Mouse (Mus musculus): ENCODE results near the gene Pheta1. TPM values are rescaled to one million over a fixed set of nuclear protein-coding genes. Genes with fewer than 3 reads are reported as not detected.
A peak's percentile ranks its signal among the peaks of the same experiment; 100 is the strongest.

Gene Pheta1
- polyA plus RNA-seq, 1 experiment from 2014 or later = 43.4 TPM

DNA sequence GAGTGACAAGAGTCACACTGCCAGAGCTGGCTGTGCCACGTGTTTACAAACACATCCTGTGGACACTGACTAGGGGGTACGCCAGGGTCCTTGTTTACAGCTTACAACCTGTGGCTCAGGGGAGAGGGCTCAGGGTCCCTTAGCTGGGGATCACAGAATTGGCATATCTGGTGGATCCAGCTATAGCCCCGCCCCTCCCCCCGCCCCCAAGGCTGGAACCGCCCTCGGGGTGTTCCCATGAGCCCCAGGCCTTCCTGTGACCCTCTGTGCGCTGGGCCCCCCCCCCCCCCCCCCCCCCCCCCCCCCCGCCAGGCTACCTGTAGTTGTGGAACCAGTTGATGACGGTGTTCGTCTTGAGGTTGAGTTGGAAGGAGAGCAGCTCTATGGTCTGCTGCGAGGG lies 15.5 kb downstream of the Pheta1 start:
- H3K9ac ChIP-seq (ENCODE audit: low read depth, low read length) = no peak overlapping the region
- H3K4me1 ChIP-seq (ENCODE audit: control insufficient read depth, insufficient read depth, low read length) = no peaks in the 10 kb centered on the region
- peaks cover 29% of the 10 kb centered on the region for H3K36me3 ChIP-seq (ENCODE audit: control insufficient read depth, insufficient read depth, low read length)
- no peak overlapping the region for H3K4me2 ChIP-seq (ENCODE audit: low read length)
- H3K27ac ChIP-seq (ENCODE audit: low read length) = no peak overlapping the region
- no peaks in the 10 kb centered on the region for H3K27me3 ChIP-seq (ENCODE audit: control insufficient read depth, insufficient read depth, low read depth, low read length)
- peaks cover 4% of the 10 kb centered on the region; the same call in 1 of the 2 replicates for H3K9me3 ChIP-seq (replicated peaks; ENCODE audit: control insufficient read depth, low read length, poor library complexity, severe bottlenecking)
- no peak for ATAC-seq
- WGBS = 17% methylated on average over 4 of the region's 11 CpGs
- no peak overlapping the region for H3K4me3 ChIP-seq (ENCODE audit: low read depth, low read length)

DNA sequence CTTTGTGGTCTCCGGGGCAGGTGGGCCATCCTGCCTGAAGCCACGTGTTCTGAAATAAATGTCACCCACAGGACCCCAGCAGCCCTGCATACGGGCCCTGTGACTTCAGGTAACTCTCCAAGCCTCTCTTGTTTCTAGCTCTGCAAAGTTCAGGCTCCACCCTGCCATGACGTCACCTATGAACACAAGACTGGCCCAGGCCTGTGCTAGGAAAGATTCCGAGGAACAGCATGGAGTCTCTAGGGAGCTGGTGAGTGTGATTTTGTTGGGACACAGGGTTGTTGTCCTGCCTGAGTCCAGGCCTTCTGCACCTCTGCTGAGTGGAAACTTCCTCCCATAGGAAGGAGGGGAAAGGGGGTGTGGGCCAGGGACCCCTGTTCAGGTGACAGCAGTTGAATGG lies 19.2 kb downstream of the Pheta1 start:
- Histone ChIP-seq H3K27me3 (ENCODE audit: control insufficient read depth, insufficient read depth, low read depth, low read length) (no peaks in the 10 kb centered on the region), H3K9me3 (replicated peaks; ENCODE audit: control insufficient read depth, low read length, poor library complexity, severe bottlenecking) (no peaks in the 10 kb centered on the region), H3K4me1 (ENCODE audit: control insufficient read depth, insufficient read depth, low read length) (no peaks in the 10 kb centered on the region), H3K36me3 (ENCODE audit: control insufficient read depth, insufficient read depth, low read length) (peaks cover 16% of the 10 kb centered on the region), H3K4me3 (ENCODE audit: low read depth, low read length) (no peak overlapping the region), H3K9ac (ENCODE audit: low read depth, low read length) (no peak overlapping the region), H3K27ac (ENCODE audit: low read length) (no peak overlapping the region), H3K4me2 (ENCODE audit: low read length) (no peak overlapping the region)
- ATAC-seq = no peak
- 78% methylated on average over 5 of the region's 5 CpGs for WGBS

DNA sequence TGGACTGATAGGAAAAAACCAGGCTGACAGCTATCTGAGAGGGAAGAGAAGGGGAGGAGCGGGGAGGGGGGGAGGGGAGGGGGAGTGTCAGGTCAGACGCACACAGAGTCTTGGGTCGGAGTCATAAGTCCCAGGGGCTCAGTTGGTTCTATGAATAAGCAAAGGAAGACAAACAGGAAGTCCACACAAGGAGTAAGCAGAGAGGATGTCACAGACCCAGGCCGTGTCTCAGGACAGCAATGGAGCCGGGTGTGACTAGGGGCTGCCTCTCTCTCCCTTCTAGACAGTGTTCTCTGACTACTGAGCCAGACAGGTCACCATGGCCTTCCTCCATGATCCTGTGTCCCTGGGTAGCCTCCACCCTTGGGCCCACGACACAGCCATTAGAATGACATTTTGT lies 22.0 kb downstream of the Pheta1 start:
- Histone ChIP-seq H3K9me3 (replicated peaks; ENCODE audit: control insufficient read depth, low read length, poor library complexity, severe bottlenecking) (no peaks in the 10 kb centered on the region), H3K36me3 (ENCODE audit: control insufficient read depth, insufficient read depth, low read length) (peaks cover 20% of the 10 kb centered on the region), H3K27ac (ENCODE audit: low read length) (no peak overlapping the region), H3K4me2 (ENCODE audit: low read length) (no peak overlapping the region), H3K27me3 (ENCODE audit: control insufficient read depth, insufficient read depth, low read depth, low read length) (no peaks in the 10 kb centered on the region), H3K9ac (ENCODE audit: low read depth, low read length) (no peak overlapping the region), H3K4me1 (ENCODE audit: control insufficient read depth, insufficient read depth, low read length) (no peaks in the 10 kb centered on the region), H3K4me3 (ENCODE audit: low read depth, low read length) (no peak overlapping the region)
- WGBS = 74% methylated on average over 6 of the region's 6 CpGs
- ATAC-seq = no peak

DNA sequence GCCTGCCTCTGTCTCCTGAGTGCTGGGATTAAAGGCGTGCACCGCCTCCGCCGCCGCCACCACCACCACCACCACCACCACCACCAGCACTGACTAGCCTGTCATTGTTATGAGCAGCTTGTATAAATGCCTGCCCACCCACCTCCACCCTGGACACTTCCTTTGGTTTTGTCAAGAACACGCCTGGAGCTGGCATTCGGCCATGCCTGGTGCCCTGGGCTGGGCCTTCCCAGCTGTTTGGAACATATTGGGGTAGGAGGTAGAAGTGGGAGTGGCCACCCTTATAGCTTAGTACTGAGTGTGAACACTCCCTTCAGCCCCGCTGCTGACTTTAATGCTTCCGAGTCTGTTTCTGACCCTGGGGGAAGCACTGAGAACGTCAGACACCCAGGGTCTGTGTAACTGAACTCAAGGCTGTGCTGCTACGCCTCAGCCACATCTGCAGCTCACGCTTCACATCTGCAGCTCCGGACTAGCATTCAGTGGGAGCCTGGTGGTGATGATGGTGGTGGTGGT lies 22.8 kb downstream of the Pheta1 start:
- ATAC-seq = no peak
- no peaks in the 10 kb centered on the region for H3K27me3 ChIP-seq (ENCODE audit: control insufficient read depth, insufficient read depth, low read depth, low read length)
- H3K4me2 ChIP-seq (ENCODE audit: low read length) = no peak overlapping the region
- H3K27ac ChIP-seq (ENCODE audit: low read length) = no peak overlapping the region
- WGBS = 90% methylated on average over 13 of the region's 13 CpGs
- H3K36me3 ChIP-seq (ENCODE audit: control insufficient read depth, insufficient read depth, low read length) = peaks cover 24% of the 10 kb centered on the region
- H3K4me1 ChIP-seq (ENCODE audit: control insufficient read depth, insufficient read depth, low read length) = no peaks in the 10 kb centered on the region
- no peak overlapping the region for H3K4me3 ChIP-seq (ENCODE audit: low read depth, low read length)
- no peaks in the 10 kb centered on the region for H3K9me3 ChIP-seq (replicated peaks; ENCODE audit: control insufficient read depth, low read length, poor library complexity, severe bottlenecking)
- H3K9ac ChIP-seq (ENCODE audit: low read depth, low read length) = no peak overlapping the region

DNA sequence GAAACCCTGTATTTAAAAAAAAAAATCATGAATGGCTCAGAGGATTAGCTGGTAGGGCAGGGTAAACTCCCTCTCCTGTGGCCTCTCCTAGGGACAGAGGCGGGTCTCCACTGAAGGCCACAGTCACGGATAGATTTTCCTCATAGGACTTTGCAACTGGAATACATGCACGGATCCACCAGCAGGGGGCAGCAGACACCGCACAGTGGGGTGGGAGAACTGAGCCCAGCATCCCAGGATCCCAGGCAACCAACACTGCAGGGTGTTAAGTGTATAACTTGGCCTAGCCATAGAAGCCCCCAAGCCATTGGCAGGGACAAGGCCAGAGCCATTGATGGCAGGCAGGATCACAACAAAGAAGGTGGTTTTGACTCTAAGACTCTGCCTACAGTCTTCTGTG lies 23.4 kb downstream of the Pheta1 start:
- Histone ChIP-seq H3K27ac (ENCODE audit: low read length) (no peak overlapping the region), H3K4me1 (ENCODE audit: control insufficient read depth, insufficient read depth, low read length) (no peaks in the 10 kb centered on the region), H3K27me3 (ENCODE audit: control insufficient read depth, insufficient read depth, low read depth, low read length) (no peaks in the 10 kb centered on the region), H3K9ac (ENCODE audit: low read depth, low read length) (no peak overlapping the region), H3K4me2 (ENCODE audit: low read length) (no peak overlapping the region), H3K4me3 (ENCODE audit: low read depth, low read length) (no peak overlapping the region), H3K9me3 (replicated peaks; ENCODE audit: control insufficient read depth, low read length, poor library complexity, severe bottlenecking) (no peaks in the 10 kb centered on the region), H3K36me3 (ENCODE audit: control insufficient read depth, insufficient read depth, low read length) (peaks cover 24% of the 10 kb centered on the region)
- 5% methylated on average over 4 of the region's 4 CpGs for WGBS
- ATAC-seq = peak; percentile 55; the same call in 1 of the 2 replicates

DNA sequence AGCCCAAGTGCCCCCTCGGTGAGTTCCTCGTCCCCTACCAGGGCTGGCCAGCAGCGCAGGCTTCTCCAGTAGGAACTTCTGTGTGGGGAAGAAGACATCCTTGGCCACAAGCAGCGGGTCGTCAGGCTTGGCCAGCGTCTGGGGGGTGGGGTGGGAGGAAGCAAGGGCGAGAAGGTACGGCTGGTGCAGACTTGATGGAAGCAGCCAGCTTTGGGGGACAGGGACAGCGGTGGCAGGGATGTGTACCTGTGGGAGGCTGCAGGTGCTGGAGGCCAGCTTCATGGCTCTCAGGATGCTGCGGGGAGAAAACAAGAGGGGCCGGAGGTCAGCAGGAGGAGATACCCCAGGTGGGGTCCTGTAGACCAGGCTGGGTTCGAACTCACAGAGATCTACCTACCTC lies 26.3 kb downstream of the Pheta1 start:
- 86% methylated on average over 12 of the region's 12 CpGs for WGBS

DNA sequence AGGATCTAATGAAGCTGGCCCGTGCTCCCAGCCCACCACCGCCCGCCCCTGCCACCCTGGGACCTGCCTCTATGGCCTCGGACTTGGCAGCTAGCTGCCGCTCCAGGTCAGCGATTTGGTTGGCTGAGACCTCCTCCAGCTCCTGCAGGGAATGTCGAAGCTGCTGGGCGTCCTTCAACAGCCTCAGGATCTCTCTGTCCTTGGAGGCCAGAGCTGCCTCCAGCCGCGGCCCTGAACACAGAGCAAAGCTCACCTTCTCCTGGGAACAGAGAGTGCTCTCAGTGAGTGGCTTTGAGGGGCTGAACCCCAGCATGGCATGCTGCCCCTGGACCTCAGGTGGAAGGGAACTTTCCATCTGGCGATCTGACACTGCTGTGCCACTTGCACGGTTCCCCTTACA lies 28.1 kb downstream of the Pheta1 start:
- Histone ChIP-seq H3K4me3 (ENCODE audit: low read depth, low read length) (no peak overlapping the region), H3K9me3 (replicated peaks; ENCODE audit: control insufficient read depth, low read length, poor library complexity, severe bottlenecking) (no peaks in the 10 kb centered on the region), H3K4me2 (ENCODE audit: low read length) (no peak overlapping the region), H3K9ac (ENCODE audit: low read depth, low read length) (no peak overlapping the region), H3K4me1 (ENCODE audit: control insufficient read depth, insufficient read depth, low read length) (no peaks in the 10 kb centered on the region), H3K27me3 (ENCODE audit: control insufficient read depth, insufficient read depth, low read depth, low read length) (no peaks in the 10 kb centered on the region), H3K27ac (ENCODE audit: low read length) (no peak overlapping the region), H3K36me3 (ENCODE audit: control insufficient read depth, insufficient read depth, low read length) (peaks cover 10% of the 10 kb centered on the region; the same call in 1 of the 2 replicates)
- no peak for ATAC-seq
- 85% methylated on average over 12 of the region's 12 CpGs for WGBS

More for the DNA sequence above, 26.3 kb downstream of the Pheta1 start:
- no peak overlapping the region for H3K4me3 ChIP-seq (ENCODE audit: low read depth, low read length)
- no peak for ATAC-seq
- H3K27ac ChIP-seq (ENCODE audit: low read length) = no peak overlapping the region
- peaks cover 10% of the 10 kb centered on the region; the same call in 1 of the 2 replicates for H3K36me3 ChIP-seq (ENCODE audit: control insufficient read depth, insufficient read depth, low read length)
- H3K4me2 ChIP-seq (ENCODE audit: low read length) = no peak overlapping the region
- no peaks in the 10 kb centered on the region for H3K4me1 ChIP-seq (ENCODE audit: control insufficient read depth, insufficient read depth, low read length)
- H3K27me3 ChIP-seq (ENCODE audit: control insufficient read depth, insufficient read depth, low read depth, low read length) = no peaks in the 10 kb centered on the region
- no peak overlapping the region for H3K9ac ChIP-seq (ENCODE audit: low read depth, low read length)
- H3K9me3 ChIP-seq (replicated peaks; ENCODE audit: control insufficient read depth, low read length, poor library complexity, severe bottlenecking) = no peaks in the 10 kb centered on the region

DNA sequence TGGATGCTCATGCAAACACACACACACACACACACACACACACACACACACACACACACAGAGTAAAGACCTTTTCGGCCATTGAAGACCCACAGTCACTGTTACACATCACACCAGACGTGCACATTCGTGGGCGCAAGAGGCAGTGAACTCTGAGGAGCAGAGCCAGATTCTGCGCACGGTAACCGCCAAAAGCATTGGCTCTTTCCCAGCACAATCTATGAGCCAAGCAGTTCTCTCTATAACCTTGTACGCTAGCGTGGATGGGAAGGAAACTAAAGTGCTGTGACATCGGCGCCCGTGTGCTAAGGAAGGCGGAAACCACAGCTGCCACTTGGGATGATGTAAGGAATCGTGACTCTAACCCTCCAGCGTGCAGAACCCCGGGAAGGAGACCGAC lies 29.9 kb downstream of the Pheta1 start:
- Histone ChIP-seq H3K27ac (ENCODE audit: low read length) (no peak overlapping the region), H3K4me3 (ENCODE audit: low read depth, low read length) (no peak overlapping the region), H3K4me2 (ENCODE audit: low read length) (no peak overlapping the region), H3K36me3 (ENCODE audit: control insufficient read depth, insufficient read depth, low read length) (peaks cover 9% of the 10 kb centered on the region; the same call in 1 of the 2 replicates), H3K4me1 (ENCODE audit: control insufficient read depth, insufficient read depth, low read length) (no peaks in the 10 kb centered on the region), H3K27me3 (ENCODE audit: control insufficient read depth, insufficient read depth, low read depth, low read length) (no peaks in the 10 kb centered on the region), H3K9me3 (replicated peaks; ENCODE audit: control insufficient read depth, low read length, poor library complexity, severe bottlenecking) (no peaks in the 10 kb centered on the region), H3K9ac (ENCODE audit: low read depth, low read length) (no peak overlapping the region)
- no peak for ATAC-seq
- 79% methylated on average over 17 of the region's 17 CpGs for WGBS

DNA sequence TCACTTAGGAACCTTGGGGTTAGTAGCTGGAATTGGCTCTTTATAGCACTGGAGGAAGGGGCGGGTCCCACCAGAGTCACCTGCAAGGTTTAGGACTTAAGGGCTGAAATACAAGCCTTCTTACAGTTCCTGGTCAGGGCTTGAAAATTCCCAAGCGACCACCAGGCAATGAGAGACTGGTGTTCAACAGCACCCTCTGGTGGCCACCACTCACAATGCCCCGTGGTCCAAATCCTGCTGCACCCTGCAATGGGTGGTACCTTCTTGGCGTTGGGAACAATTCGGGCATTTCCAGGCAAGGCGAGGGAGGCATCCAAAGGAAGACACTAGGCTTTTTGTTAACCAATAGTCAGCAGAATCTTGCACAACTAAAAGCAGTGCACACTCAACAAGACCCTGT lies 30.4 kb downstream of the Pheta1 start:
- no peak overlapping the region for H3K27ac ChIP-seq (ENCODE audit: low read length)
- H3K27me3 ChIP-seq (ENCODE audit: control insufficient read depth, insufficient read depth, low read depth, low read length) = no peaks in the 10 kb centered on the region
- ATAC-seq = no peak
- 0 out of 2 replicates have a peak, but pooled peaks cover 5% of the 10 kb centered on the region for H3K36me3 ChIP-seq (ENCODE audit: control insufficient read depth, insufficient read depth, low read length)
- no peak overlapping the region for H3K4me3 ChIP-seq (ENCODE audit: low read depth, low read length)
- WGBS = 69% methylated on average over 6 of the region's 6 CpGs
- H3K4me1 ChIP-seq (ENCODE audit: control insufficient read depth, insufficient read depth, low read length) = no peaks in the 10 kb centered on the region
- H3K9ac ChIP-seq (ENCODE audit: low read depth, low read length) = no peak overlapping the region
- no peak overlapping the region for H3K4me2 ChIP-seq (ENCODE audit: low read length)
- H3K9me3 ChIP-seq (replicated peaks; ENCODE audit: control insufficient read depth, low read length, poor library complexity, severe bottlenecking) = no peaks in the 10 kb centered on the region
